Mouse (Mus musculus) A20 (cell line): ENCODE results near the gene Catsperd.

Source experiments
- DNase-seq: peaks from one replicate; pipeline ENCODE4 v3.0.0-alpha.2; 2011; ENCODE audit warnings: low read depth, low spot score

The Catsperd gene

DNA sequence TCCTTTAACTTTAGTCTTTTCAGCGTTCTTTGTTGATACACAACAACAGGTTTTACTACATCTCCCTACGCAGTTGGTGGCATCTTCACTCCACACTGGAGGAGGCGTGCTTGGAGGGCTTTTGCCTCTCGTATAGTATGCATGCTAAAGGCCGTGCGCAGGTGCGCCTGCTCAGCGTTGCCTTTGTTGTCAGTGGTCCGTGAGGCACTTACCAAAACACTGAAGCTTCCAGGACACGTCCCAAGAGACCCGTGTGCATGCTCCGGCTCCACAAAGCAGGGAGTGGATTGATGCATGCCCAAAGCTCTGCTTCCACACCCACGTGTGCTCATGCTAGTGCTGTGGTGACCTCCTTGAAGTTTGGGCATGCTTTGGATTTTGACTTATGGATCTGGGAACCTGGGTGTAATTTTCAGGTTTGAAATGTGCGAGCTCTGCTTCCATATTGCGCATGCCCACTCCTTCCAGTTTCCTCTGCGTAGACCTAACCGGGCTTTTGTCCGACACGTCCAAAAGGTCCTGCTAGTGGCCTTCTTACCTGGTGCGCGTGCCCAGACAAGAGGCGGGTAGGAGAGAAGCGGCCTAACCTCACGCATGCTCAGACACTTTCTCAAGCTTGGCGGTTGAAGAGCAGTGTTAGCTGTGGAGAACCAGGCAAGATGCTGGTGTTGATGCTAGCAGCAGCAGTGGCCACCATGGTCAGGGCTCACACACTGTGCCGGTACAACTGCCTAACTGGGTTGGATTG, at the start of gene Catsperd:
Gene Catsperd, plus strand, starts transcription at position 614 of the 748 bp plus-strand sequence.
- peak; percentile 89 for DNase-seq

DNA sequence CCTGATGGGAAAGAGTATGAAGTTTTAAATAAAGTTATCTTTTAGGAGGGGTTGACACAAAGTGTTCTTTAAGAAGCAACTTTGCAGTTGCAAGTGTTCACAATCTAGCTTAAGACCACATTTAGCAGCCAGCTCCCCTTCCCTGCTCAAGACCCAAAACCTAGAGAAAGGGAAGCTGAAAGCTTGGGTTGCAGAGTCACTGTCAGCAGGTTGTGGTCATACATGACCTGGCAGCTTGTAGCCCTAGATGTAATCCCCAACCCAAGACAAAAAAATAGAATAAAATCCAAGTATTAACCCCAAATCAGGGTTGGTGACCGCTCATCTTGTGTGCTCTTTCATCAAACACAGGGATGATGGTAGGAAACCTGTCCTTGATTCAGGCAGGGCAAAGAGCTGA, 44.9 kb upstream of the Catsperd start:
- DNase-seq: peak; percentile 41

DNA sequence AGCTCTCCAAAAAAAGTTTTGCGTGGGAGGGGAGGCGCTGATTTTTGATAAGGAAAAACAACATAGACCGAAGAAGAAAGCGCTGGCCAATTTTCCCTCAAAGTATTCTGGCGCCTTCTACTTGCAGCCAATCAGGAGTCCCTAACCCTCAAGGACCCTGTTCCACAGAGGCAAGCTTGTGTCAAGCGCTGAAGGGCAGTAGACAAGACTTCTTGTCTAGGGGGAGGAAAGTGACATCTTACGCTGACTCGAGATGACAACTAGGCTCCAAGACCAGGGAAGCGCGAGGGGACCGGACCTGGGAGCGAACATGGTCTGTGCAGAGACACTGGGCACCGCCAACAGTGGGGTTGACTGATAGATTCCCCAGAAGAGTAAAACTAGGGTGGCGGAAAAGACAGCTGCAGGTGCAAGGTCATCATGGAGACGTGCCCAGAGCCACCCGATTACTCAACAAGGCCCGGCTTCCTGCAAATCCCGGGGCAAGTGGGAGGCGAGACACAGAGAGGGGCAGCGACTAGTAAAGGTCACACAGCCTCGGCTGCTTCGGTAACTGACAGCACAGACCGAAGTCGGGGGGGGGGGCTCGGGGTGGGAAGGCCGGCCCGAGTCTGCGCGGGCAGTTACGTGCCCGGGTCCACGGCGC, 44.2 kb upstream of the Catsperd start:
- no peak for DNase-seq

DNA sequence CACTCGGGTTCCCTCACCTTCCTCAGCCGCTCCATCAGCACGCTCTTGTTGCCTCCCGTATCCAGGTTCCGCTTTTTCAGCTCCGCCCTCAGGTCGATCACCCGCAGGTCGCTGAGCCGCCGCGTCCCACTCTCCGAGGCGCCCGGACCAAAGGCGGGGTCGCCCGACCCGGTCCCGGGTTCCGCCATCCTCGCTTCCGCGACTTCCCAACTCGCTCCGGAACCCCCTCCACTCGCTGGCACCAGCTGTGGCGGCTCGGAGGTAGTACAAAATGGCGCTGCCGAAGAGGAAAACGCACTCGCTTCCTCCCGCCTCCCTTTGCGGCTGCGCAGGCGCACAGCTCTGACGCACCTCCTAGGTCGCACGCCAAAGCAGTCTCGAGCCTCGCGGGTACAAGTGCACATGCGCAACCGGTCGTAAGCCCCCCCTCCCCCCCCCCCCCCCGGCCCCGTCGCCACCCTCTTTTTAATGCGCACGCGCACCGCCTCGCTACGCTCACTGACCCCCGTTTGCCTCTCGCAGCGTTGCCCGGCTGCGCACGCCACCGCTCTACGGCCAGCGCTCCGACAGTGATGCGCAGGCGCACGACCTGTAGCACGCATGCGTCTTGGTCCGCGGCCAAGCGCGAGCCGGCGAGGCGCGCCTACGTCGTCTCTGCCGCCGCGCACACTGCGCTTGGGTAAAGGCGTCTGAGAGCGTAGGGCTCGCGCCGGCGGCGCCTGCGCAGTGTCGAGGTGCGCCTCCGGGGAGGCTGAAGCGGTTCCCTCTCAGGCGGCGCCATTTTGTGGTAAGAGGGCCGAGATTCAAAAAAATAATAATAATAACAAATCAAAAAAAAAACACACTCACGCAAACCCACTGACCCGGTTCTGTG, 43.4 kb upstream of the Catsperd start, which contains the start of the genes Safb2 and Safb:
Gene Safb2, minus strand, starts transcription at position 329 of the 874 bp plus-strand sequence.
Gene Safb, plus strand, starts transcription at position 569 of the 874 bp plus-strand sequence.
- peak; percentile 100 for DNase-seq

DNA sequence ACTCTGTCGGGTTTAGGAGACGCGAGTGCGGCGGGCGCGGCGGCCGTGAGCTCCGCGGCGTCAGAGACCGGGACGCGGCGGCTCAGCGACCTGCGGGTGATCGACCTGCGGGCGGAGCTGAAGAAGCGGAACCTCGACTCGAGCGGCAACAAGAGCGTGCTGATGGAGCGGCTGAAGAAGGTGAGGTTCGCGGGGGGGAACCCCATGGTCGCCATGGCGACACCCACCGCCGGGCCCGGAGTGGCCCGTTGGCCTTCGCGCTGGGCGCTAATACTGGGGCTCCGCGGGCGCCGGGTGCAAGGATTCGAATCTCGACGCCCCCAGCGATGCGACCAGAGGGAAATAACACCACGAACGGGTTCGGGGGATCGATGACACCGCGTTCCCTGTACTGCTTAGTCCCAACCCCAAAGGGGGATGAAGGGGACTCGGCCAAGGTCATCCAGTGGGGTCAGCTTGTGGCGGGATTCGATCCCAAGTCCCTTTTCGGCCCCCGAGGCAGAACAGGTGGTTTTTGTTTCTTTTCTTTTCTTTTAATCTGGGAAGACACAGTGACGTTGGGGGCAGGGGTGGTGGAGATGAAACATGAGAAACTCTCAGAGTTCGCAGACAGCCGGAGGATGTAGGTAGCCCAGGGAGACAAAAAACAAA, 42.6 kb upstream of the Catsperd start:
- DNase-seq: peak; percentile 74

DNA sequence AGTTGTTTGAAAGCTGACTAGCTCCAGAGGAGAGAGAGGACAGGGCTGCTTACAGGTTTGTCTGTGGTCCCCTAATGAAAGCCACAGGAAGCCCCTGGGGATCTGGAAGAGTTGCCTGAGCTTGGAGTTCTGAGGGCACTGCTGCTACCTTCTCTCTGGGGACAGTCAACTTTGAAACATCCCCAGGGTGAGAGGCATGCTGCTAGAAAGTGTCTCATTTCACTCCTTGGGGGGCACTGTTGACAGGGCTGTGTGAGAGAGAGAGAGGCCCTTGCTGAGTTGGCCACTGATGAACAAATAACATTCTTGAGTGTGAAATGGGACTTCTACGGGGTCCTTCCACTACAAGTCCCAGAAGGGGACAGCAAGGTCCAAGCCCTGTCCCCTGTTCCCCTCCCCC, 40.2 kb upstream of the Catsperd start:
- DNase-seq: no peak

DNA sequence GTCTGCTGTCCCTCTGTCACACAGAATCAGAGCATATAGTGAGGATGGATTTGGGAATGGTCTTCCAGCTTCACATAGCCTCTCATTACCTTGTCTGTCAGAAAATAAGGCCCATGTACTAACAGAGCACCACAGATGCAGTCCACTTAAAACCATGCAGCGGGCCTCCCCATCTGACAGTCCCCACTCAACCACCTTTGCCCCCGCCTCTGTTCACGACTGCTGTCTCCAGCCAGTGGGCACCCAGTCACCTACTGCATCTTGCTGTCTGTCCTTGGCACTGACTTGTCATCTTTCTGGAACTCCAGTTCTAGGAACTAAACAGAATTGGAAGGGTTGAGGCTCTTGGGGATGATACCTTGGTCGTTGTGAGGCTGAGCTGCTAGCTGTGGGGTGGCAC, 39.0 kb upstream of the Catsperd start:
- no peak for DNase-seq

DNA sequence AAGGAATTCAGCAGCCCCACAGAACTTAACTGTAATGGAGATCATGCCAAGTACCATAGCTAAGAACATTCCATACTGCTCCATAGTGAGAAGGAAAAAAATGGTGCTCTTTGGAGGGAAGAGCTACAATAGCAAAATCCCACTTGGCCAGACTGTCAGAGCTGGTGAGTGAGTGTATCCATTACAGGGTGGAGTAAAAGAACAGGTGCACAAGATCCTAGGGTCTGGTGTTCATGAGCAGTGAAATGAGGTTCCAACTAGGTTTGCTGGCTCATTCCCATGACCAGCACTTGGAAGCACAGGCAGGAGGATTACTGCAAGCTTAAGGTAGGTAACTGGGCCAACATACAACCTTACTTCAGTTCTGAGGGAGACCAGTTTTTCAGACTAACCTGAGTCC, 35.4 kb upstream of the Catsperd start:
- DNase-seq: no peak

DNA sequence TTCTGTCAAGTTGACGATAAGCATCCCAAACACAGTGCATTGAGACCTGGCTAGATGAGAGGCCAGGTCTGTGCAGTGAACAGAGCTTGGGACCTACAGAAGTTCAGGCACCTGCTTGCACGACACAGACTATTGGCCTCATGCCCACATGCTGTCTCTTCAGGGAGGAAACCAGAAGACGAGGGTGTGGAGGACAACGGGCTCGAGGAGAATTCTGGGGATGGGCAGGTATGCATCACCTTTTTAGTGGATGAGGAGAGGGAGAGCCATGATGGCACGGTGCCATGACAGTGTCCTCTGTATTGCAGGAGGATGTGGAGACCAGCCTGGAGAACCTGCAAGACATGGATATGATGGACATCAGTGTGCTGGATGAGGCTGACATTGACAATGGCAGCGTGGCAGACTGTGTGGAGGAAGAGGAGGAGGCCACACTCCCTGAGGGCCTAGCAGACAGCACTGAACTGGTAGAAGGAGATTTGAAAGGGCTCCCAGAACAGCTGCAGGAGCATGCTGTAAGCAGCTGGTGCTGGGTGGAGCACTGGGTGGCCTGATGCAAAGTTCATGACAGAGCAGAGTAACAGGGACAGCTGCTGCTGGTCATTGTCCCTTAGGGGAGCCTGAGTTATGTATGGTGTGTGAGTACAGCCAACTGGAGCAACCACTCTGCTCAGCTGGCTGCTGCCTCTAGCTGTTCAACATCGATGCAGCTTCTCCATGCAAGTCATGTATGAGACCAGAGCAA, 34.2 kb upstream of the Catsperd start:
- no peak for DNase-seq

DNA sequence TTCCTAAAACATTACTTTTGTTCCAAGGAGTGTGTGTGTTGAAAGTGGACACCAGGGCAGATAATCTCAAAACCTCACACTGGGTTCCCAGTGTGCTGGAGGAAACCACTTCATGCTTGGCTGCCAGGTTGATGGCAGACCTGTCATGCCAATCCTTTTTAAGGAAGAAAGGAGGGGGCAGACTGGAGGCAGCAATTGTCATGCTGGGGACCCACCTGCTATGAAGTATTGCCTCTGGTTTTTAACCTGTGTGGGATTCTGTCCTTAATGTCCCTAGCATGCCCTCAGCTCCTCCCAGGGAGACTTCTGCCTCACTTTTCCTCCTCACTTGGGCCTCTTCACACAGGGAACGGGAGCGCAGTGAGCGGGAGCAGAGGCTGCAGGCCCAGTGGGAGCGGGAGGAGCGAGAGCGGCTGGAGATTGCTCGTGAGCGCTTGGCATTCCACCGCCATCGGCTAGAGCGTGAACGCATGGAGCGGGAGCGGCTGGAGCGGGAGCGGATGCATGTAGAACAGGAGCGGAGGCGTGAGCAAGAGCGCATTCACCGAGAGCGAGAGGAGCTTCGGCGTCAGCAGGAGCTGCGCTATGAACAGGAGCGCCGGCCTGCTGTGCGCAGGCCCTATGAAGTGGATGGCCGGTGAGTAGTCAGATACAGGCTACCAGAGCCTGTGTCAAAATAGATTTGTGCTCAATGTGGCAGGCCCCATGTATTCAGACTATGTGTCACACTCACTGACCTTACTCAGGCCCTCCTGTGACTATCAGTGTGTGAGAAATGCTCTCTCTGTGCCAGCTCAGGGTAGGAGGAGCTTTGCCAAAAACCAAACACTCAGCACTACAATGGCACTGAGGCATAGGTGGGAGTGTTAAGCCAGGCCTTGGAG, 24.5 kb upstream of the Catsperd start:
- DNase-seq: no peak

DNA sequence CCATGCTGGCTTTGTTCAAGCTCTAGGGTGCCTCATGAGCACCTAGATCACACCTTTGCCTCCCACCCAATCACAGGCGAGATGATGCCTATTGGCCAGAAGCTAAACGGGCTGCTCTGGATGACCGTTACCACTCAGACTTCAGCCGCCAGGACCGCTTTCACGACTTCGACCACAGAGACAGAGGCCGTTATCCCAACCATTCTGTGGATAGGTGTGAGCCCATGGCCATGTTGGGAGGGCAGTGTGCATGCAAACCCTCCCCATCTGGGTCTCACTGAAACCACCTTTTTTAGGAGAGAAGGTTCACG, 23.9 kb upstream of the Catsperd start:
- no peak for DNase-seq

DNA sequence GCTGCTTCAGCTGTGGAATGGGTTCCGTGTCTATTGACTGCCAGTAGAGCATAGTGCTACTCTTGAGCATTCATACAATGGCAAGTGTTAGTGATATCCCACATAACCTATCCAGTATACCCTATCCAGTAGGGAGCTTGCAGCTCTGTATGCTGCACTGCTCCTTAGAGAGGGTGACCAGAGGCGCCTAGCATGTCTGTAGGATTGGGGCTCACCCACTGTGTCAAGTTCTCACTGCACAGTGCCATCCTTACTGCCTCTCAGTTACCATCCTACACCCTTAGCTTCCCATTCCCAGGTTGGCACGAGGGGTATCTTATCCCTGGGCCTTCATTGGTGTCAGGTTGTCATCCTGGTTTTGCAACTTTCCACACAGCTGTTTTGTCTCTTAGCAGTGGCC, 23.5 kb upstream of the Catsperd start:
- DNase-seq: no peak

DNA sequence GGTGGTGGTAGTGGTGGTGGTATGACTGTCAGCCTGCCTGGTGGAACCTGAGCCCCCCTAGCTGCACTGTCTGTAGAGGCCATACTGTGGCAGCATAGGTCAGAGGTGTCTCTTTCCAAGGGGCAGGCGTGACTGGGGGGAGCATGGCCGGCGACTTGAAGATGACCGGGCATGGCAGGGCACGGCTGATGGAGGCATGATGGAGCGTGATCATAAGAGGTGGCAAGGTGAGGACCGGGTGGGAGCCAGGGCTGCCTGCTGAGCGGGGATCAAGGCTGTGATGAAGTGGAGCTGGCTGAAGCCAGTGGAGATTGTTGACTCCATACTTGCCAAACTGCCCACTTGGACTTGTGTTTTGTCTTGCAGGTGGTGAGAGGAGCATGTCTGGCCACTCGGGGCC, 22.5 kb upstream of the Catsperd start:
- no peak for DNase-seq

DNA sequence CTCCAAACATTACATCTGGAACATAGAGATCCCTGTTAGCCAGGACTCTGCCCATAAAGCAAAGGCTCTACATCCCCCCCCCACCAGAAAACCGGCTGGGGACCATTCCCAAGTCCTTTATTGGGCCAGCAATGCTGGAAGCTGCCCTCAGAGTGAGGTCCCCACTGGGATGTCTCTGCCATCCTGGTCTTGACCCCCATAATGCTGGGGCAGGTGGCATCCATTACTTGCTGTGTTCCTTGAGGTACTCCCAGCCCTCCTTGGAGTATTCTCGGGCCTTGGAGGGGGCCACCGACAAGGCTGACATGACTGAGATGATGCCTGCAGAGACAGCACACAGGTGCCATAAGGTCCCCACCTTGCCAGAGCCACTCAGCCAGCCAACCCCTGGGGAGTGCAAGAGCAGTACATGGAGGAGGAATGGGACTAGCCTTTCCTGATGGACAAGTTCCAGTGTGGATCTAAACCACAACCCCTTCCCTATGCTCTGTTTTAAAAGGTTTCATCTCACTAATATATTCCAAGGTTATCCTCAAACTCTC, 20.4 kb upstream of the Catsperd start:
- no peak for DNase-seq

DNA sequence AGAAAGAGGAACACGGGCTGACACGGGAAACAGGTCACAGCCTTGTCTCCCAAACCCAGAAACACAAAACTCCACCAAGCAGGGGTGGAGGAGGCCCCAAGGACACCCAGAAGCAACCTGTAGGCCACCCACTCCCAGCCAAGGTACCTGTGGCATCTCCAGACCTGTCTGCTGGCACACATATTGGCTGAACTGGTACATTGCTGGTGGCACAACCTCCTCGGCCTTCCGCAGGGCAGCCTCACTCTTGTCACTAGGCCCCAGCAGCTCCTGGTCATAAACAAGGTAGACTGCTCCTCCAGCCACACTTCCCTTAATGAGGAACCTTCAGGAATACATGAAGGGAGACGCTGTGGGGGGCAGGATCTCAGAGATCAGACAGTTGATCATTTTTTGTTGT, 19.2 kb upstream of the Catsperd start:
- no peak for DNase-seq

DNA sequence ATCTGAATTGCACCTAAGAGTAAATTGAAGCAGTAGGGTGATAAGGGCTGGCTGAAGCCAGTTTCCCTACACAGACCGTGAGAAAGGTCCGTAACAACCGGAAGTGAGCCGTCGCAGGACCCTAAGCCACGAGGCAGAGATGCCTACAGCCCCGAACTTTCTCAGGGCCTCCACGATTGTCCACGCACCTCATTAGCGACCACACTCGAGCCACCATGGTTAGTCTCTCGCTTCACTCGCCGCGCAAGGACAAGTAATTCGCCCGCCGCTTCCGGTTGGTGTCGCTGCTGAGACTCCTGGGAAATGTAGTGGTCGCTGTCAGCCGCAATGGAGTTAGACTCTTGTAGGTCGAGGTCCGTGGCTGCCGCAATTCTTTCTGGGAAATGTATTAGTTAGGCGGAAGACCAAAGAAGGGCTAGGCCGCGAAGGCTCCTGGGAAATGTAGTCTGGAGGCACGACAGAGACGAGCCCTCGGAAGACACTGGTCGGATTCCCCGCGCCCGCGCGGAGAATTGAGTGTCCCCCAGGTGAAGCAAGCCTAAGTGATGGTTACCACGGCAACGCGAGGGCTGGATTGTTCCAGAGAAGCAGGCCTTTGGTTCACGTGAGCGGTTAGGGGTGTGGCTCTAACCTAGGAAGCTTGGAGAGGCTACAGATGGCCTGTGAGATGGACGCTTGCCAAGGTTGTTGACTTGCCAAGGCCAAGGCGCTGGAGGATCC, 18.3 kb upstream of the Catsperd start, which contains the start of gene 2410015M20Rik:
Gene 2410015M20Rik, minus strand, starts transcription at position 320 of the 720 bp plus-strand sequence.
- peak; percentile 97 for DNase-seq

DNA sequence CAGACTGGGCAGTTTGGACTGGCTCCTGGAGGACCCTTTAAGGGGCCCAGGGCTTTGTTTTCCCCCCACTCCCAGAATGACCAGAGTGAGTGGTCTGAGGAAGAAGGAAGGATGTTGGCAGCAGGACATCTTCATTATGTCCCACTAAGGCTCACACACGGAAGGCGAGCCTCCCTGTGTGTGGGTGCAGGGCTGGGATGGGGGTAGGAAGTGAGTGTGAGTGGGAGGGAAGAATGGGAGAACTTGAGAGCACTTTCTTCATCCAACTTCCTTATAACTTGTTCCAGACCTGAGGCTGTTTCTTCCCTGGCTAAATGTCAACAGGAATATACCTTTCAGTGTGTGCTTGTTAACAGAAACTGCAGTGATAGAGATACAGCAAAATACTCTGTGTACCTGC, 16.6 kb upstream of the Catsperd start:
- no peak for DNase-seq

DNA sequence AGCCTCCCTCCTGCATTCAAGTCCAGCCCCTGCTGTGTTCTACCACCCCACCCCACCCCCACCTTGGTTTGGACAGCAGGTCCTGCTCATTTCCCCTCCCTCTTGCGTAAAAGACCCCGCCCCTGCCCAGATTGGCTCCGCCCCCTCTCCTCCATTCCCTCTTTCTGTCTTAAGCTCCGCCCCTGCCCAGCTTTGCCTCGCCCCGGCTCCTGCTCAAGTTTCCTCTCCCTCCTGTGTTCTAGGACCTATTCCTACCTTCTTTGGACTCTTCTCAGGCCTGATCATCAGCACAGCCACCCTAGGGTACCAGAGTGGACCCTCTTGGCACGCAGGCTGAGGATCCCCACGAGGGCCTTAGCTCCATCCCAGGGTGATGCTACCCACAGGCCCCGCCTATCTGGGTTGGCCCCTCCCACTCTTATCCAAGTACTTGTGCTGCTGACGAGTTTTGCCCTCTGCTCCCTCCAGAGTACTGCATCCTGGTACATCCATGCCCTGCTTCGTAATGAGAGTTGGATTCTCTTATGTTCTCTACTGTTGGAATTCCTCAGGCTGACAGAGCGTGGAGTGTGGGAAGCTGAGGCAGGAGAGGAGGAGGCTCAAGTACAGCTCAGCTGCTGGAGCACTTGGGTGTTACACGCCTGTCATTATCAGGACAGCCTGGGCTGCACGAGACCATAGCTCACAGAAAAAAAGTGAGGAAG, 15.9 kb upstream of the Catsperd start:
- DNase-seq: peak; percentile 90
